Mouse (Mus musculus): ENCODE data around the gene Wdr90.
"Not testable (repeated sequence)": the region's sequence is repeated elsewhere in the genome, so short reads cannot be mapped to it uniquely, and the experiment has no call there.

Gene Wdr90

GRCm38 (mm10) chr17:25808789-25809605, 52.3 kb downstream of the Wdr90 start, which contains the start of gene Fbxl16:
Gene Fbxl16 (plus strand): TSS chr17:25809085.
- peak; percentile 96 for DNase-seq (ENCODE audit: inconsistent ontology term)

GRCm38 (mm10) chr17:25808028-25808427, 53.3 kb downstream of the Wdr90 start:
- DNase-seq (ENCODE audit: inconsistent ontology term): no peak

GRCm38 (mm10) chr17:25807452-25807851, 53.8 kb downstream of the Wdr90 start:
- not testable (repeated sequence) for DNase-seq (ENCODE audit: inconsistent ontology term)

GRCm38 (mm10) chr17:25806507-25806906, 54.8 kb downstream of the Wdr90 start:
- no peak for DNase-seq (ENCODE audit: inconsistent ontology term)

GRCm38 (mm10) chr17:25802825-25803517, 58.3 kb downstream of the Wdr90 start:
- DNase-seq (ENCODE audit: inconsistent ontology term): peak; percentile 87

- DNase-seq (ENCODE audit: inconsistent ontology term): peak; percentile 75
Observed at GRCm38 (mm10) chr17:25801029-25801428, 60.3 kb downstream of the Wdr90 start.

GRCm38 (mm10) chr17:25796951-25797369, 64.3 kb downstream of the Wdr90 start, which contains the start of gene Metrn:
Gene Metrn (minus strand): TSS chr17:25797136.
- peak; percentile 94 for DNase-seq (ENCODE audit: inconsistent ontology term)

- DNase-seq (ENCODE audit: inconsistent ontology term): peak; percentile 49
Observed at GRCm38 (mm10) chr17:25796211-25796771, 65.0 kb downstream of the Wdr90 start.

- peak; percentile 94 for DNase-seq (ENCODE audit: inconsistent ontology term)
Observed at GRCm38 (mm10) chr17:25795609-25796092, 65.7 kb downstream of the Wdr90 start, which contains the start of gene AC134908.4. Gene AC134908.4 (minus strand): TSS chr17:25795659.

GRCm38 (mm10) chr17:25794998-25795397, 66.3 kb downstream of the Wdr90 start:
- no peak for DNase-seq (ENCODE audit: inconsistent ontology term)
